Mouse (Mus musculus) G1E (cell line): Measurements from ENCODE around the gene St6gal1. TPM values are rescaled to one million over a fixed set of nuclear protein-coding genes. Genes with fewer than 3 reads are reported as not detected.

Source experiments
- ATAC-seq: 2 replicates; pipeline ENCODE4 v1.8.0; 2016; ENCODE audit warnings: mild to moderate bottlenecking; ENCODE audit not compliant: insufficient number of reproducible peaks, poor library complexity, low FRiP score, severe bottlenecking; ENCODE audit errors: extremely low read depth
- DNase-seq: peaks from one replicate; pipeline ENCODE4 v3.0.0; 2012; ENCODE audit warnings: low spot score
- H3K27me3 ChIP-seq: 2 replicates; pipeline ENCODE4 v1.6.1; 2012; ENCODE audit warnings: mild to moderate bottlenecking, low read length, inconsistent platforms; ENCODE audit not compliant: insufficient read depth
- H3K36me3 ChIP-seq: replicated peaks from 2 replicates; pipeline ENCODE3; 2012; ENCODE audit warnings: mild to moderate bottlenecking, inconsistent platforms
- H3K4me1 ChIP-seq: 2 replicates; pipeline ENCODE4 v1.6.1; 2012; ENCODE audit warnings: low read depth, low read length, inconsistent platforms, mixed read lengths; ENCODE audit not compliant: insufficient read depth
- H3K4me3 ChIP-seq: 2 replicates; pipeline ENCODE4 v1.5.1; 2012; ENCODE audit warnings: low read depth, mild to moderate bottlenecking, inconsistent platforms, low read length, moderate library complexity, mixed read lengths
- H3K9me3 ChIP-seq: replicated peaks from 2 replicates; pipeline ENCODE4 v1.6.1; 2012; ENCODE audit warnings: inconsistent platforms
- CTCF ChIP-seq: IDR thresholded peaks from 2 replicates; pipeline ENCODE4 v1.5.1; 2012; ENCODE audit warnings: low read depth, low read length, inconsistent platforms, mixed read lengths
- GATA1 ChIP-seq: IDR thresholded peaks from 2 replicates; pipeline ENCODE4 v1.6.1; 2012; ENCODE audit warnings: borderline replicate concordance, low read length, inconsistent platforms, mixed read lengths
- GATA2 ChIP-seq: IDR thresholded peaks from 2 replicates; pipeline ENCODE4 v1.6.1; 2012; ENCODE audit warnings: low read depth, low read length, inconsistent platforms, borderline replicate concordance
- POLR2AphosphoS5 ChIP-seq: IDR thresholded peaks from 2 replicates; pipeline ENCODE4 v1.6.1; 2012; ENCODE audit warnings: low read depth, low read length, inconsistent platforms; ENCODE audit not compliant: insufficient replicate concordance
- TAL1 ChIP-seq: conservative IDR thresholded peaks from 2 replicates; pipeline ENCODE4 v1.6.1; 2012; ENCODE audit warnings: low read depth, low read length, inconsistent platforms, mixed read lengths
- polyA plus RNA-seq: library from polyadenylated mRNA; stranded (reverse); fragments of >175 nt; gene quantifications from 2 replicates; pipeline ENCODE4 v1.2.3, GENCODE M21; 2012
- total RNA-seq, 2 experiments: library from RNA; stranded (forward) in 1 of 2; stranded (reverse) in 1 of 2; fragments of 200-1000 nt in 1 of 2; fragments of >200 nt in 1 of 2; fragmentation: Nextera tagmentation in 1 of 2; gene quantifications; 2 replicates each; pipeline ENCODE4 v1.2.3; 2014 to 2017

Gene St6gal1
- total and polyA plus RNA-seq, 3 experiments: 0.24 to 4.0 (median 3.0) TPM

- H3K36me3 ChIP-seq: no peaks in the 10 kb centered on the region
- H3K27me3 ChIP-seq: peaks cover 6% of the 10 kb centered on the region; the same call in 1 of the 2 replicates
- no peaks in the 10 kb centered on the region for H3K4me1 ChIP-seq
- DNase-seq (no peak), ATAC-seq (no peak)
- no peak for TF ChIP-seq POLR2AphosphoS5
- H3K9me3 ChIP-seq: 0 out of 2 replicates have a peak, but pooled peaks cover 6% of the 10 kb centered on the region
- H3K4me3 ChIP-seq: no peak overlapping the region
Observed at GRCm38 (mm10) chr16:23370724-23371123, 146.2 kb downstream of the St6gal1 start.

- no peak for DNase-seq
- Histone ChIP-seq H3K4me3 (no peak overlapping the region), H3K9me3 (peaks cover 6% of the 10 kb centered on the region; the same call in 1 of the 2 replicates), H3K4me1 (no peaks in the 10 kb centered on the region), H3K36me3 (no peaks in the 10 kb centered on the region), H3K27me3 (peaks cover 6% of the 10 kb centered on the region; the same call in 1 of the 2 replicates)
- TF ChIP-seq GATA1 (no peak), GATA2 (no peak), TAL1 (no peak), CTCF (no peak), POLR2AphosphoS5 (no peak)
- ATAC-seq: no peak
Observed at GRCm38 (mm10) chr16:23372340-23372739, 147.8 kb downstream of the St6gal1 start.

- TF ChIP-seq GATA2: no peak
- TF ChIP-seq POLR2AphosphoS5: no peak
- no peak for TF ChIP-seq CTCF
- no peak for TF ChIP-seq GATA1
- no peak for TF ChIP-seq TAL1
- H3K4me1 ChIP-seq: peaks cover 2% of the 10 kb centered on the region; the same call in 1 of the 2 replicates
- peaks cover 18% of the 10 kb centered on the region for H3K9me3 ChIP-seq
- ATAC-seq (no peak), DNase-seq (no peak)
- no peaks in the 10 kb centered on the region for H3K36me3 ChIP-seq
- H3K27me3 ChIP-seq: peaks cover 9% of the 10 kb centered on the region; the same call in 1 of the 2 replicates
- H3K4me3 ChIP-seq: no peak overlapping the region
Observed at GRCm38 (mm10) chr16:23374068-23374467, 149.5 kb downstream of the St6gal1 start.

- H3K4me1 ChIP-seq: peaks cover 2% of the 10 kb centered on the region; the same call in 1 of the 2 replicates
- peaks cover 9% of the 10 kb centered on the region; the same call in 1 of the 2 replicates for H3K27me3 ChIP-seq
Observed at GRCm38 (mm10) chr16:23374938-23375337, 150.4 kb downstream of the St6gal1 start.

GRCm38 (mm10) chr16:23376189-23376588, 151.6 kb downstream of the St6gal1 start:
- Histone ChIP-seq H3K9me3 (peaks cover 19% of the 10 kb centered on the region), H3K4me1 (peaks cover 2% of the 10 kb centered on the region; the same call in 1 of the 2 replicates), H3K4me3 (no peak overlapping the region), H3K36me3 (no peaks in the 10 kb centered on the region), H3K27me3 (peaks cover 6% of the 10 kb centered on the region; the same call in 1 of the 2 replicates)
- no peak for ATAC-seq
- no peak for DNase-seq
- TF ChIP-seq GATA1: no peak
- TF ChIP-seq GATA2: no peak
- no peak for TF ChIP-seq CTCF
- no peak for TF ChIP-seq POLR2AphosphoS5
- no peak for TF ChIP-seq TAL1

More at GRCm38 (mm10) chr16:23374938-23375337, 150.4 kb downstream of the St6gal1 start:
- H3K9me3 ChIP-seq: peaks cover 18% of the 10 kb centered on the region
- no peaks in the 10 kb centered on the region for H3K36me3 ChIP-seq
- peak; percentile 40; the same call in 1 of the 2 replicates for ATAC-seq
- no peak for DNase-seq
- no peak overlapping the region for H3K4me3 ChIP-seq
- TF ChIP-seq CTCF: no peak
- no peak for TF ChIP-seq GATA2
- no peak for TF ChIP-seq TAL1
- TF ChIP-seq POLR2AphosphoS5: no peak
- no peak for TF ChIP-seq GATA1

GRCm38 (mm10) chr16:23379536-23380230, 155.1 kb downstream of the St6gal1 start:
- peaks cover 20% of the 10 kb centered on the region for H3K9me3 ChIP-seq
- H3K4me3 ChIP-seq: no peak overlapping the region
- DNase-seq (no peak), ATAC-seq (no peak)
- peaks cover 3% of the 10 kb centered on the region; the same call in 1 of the 2 replicates for H3K27me3 ChIP-seq
- no peaks in the 10 kb centered on the region for H3K36me3 ChIP-seq
- TF ChIP-seq TAL1 (no peak), CTCF (no peak), GATA1 (no peak), POLR2AphosphoS5 (no peak), GATA2 (no peak)
- peaks cover 2% of the 10 kb centered on the region; the same call in 1 of the 2 replicates for H3K4me1 ChIP-seq
